Comparison of ENCODE assay signal across 13 mouse cellular contexts in the genomic region with DNA sequence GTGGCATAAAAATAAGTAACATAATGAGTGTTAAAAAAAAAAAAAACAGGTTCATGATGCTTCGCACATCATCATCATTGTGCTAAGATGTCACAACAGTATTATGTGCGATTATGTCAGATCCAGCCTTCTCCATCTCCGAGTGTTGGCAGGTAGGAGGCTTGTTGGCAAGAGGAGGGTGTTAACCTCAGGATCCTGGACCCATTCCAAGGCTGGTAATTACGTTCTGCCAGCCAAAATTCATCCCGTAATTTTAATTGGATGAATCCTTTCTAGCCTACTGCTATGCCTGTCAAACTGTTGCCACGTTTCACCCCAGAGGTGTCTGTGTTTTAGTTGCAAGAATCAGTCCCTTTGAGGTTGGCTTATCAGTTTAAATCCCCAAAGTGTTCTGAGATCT. TPM values are rescaled to one million over a fixed set of nuclear protein-coding genes. Genes with fewer than 3 reads are reported as not detected.
DNase-seq lines count a peak whose midpoint lies in the region; ATAC-seq and TF ChIP-seq lines count a peak whose summit lies in the region.
"Had no signal": no experiment of that assay in that cellular context is flagged by ENCODE, and none has a peak within 500 bp of the region (broad histone marks: within the 10 kb centered on the region; RNA-seq: fewer than 3 reads in every experiment).

No protein-coding gene starts in this region.

- no peak overlapping the region for H3K4me3 ChIP-seq in lung, adult 2 months (replicated peaks; ENCODE audit: extremely low read depth, low read depth, low read length)
- H3K4me3 ChIP-seq in cerebellum, adult 2 months (replicated peaks; ENCODE audit: insufficient read depth, low read depth, low read length) = no peak overlapping the region
- H3K4me3 ChIP-seq in forebrain, embryonic 15.5 days = no peak overlapping the region
- no peak overlapping the region for H3K4me3 ChIP-seq in midbrain, embryonic 16.5 days (ENCODE audit: low read depth, low read length)
- no peak overlapping the region for H3K4me3 ChIP-seq in kidney, embryonic 16.5 days (ENCODE audit: low read length)
- H3K4me3 ChIP-seq: limb, embryonic 12.5 days had no signal

- peak; percentile 91 for ATAC-seq in forebrain, embryonic 15.5 days (replicated peaks)
- ATAC-seq in midbrain, embryonic 16.5 days = peak; percentile 79; the same call in 1 of the 2 replicates
- ATAC-seq in erythroblast, adult 5-6 weeks (replicated peaks; ENCODE audit: low FRiP score, poor library complexity, severe bottlenecking) = no peak
- no peak for ATAC-seq in kidney, embryonic 16.5 days (ENCODE audit: low FRiP score, low TSS enrichment)
- ATAC-seq: inflammation-experienced regulatory T-cells, adult 6 months; Patski had no signal

- H3K27ac ChIP-seq in cerebellum, adult 2 months (ENCODE audit: insufficient read depth, low read length) = no peak overlapping the region
- H3K27ac ChIP-seq in forebrain, embryonic 15.5 days (replicated peaks) = peak overlapping the region; percentile 59
- no peak overlapping the region for H3K27ac ChIP-seq in midbrain, embryonic 16.5 days (ENCODE audit: low read length)
- H3K27ac ChIP-seq in kidney, embryonic 16.5 days (ENCODE audit: low read length) = no peak overlapping the region
- H3K27ac ChIP-seq: limb, embryonic 12.5 days had no signal

- peak; percentile 17 for DNase-seq in lung, postnatal 10 days
- DNase-seq in lung, adult 2 months = no peak
- peak; percentile 59 to 78 for DNase-seq in cerebellum, adult 2 months
- no peak for DNase-seq in adrenal gland, postnatal 14 days
- DNase-seq: adrenal gland, adult 8-10 months; lung, embryonic 14.5 days had no signal

- H3K9ac ChIP-seq in forebrain, embryonic 15.5 days (replicated peaks) = no peak overlapping the region
- no peak overlapping the region for H3K9ac ChIP-seq in midbrain, embryonic 16.5 days (ENCODE audit: low read depth, low read length)
- no peak overlapping the region for H3K9ac ChIP-seq in kidney, embryonic 16.5 days (replicated peaks; ENCODE audit: low read length)
- H3K9ac ChIP-seq: limb, embryonic 12.5 days; lung, embryonic 14.5 days had no signal

- H3K27me3 ChIP-seq in cerebellum, adult 2 months (ENCODE audit: control insufficient read depth, insufficient read depth, low read length) = no peaks in the 10 kb centered on the region; the same call in 1 of the 2 replicates
- H3K27me3 ChIP-seq in forebrain, embryonic 15.5 days = no peaks in the 10 kb centered on the region
- H3K27me3 ChIP-seq in midbrain, embryonic 16.5 days (ENCODE audit: control insufficient read depth, insufficient read depth, low read depth, low read length) = no peaks in the 10 kb centered on the region
- H3K27me3 ChIP-seq in kidney, embryonic 16.5 days (ENCODE audit: insufficient read depth, low read length) = 0 out of 2 replicates have a peak, but pooled peaks cover 3% of the 10 kb centered on the region

- H3K4me1 ChIP-seq in lung, adult 2 months (ENCODE audit: control insufficient read depth, insufficient read depth, low read length) = no peaks in the 10 kb centered on the region
- peaks cover 4% of the 10 kb centered on the region; the same call in 1 of the 2 replicates for H3K4me1 ChIP-seq in cerebellum, adult 2 months (ENCODE audit: control insufficient read depth, insufficient read depth, low read length)
- H3K4me1 ChIP-seq in forebrain, embryonic 15.5 days = peaks cover 53% of the 10 kb centered on the region
- H3K4me1 ChIP-seq in midbrain, embryonic 16.5 days (ENCODE audit: control insufficient read depth, insufficient read depth, low read length) = peaks cover 4% of the 10 kb centered on the region; the same call in 1 of the 2 replicates
- H3K4me1 ChIP-seq in kidney, embryonic 16.5 days (ENCODE audit: insufficient read depth, low read length) = no peaks in the 10 kb centered on the region

- TF ChIP-seq POLR2A in lung, adult 2 months (IDR thresholded peaks at IDR 0.05; ENCODE audit: borderline replicate concordance, extremely low read depth, low read depth, low read length) = no peak
- no peak for TF ChIP-seq POLR2A in cerebellum, adult 2 months (IDR thresholded peaks at IDR 0.05; ENCODE audit: borderline replicate concordance, insufficient read depth, low read length)

- no peaks in the 10 kb centered on the region for H3K36me3 ChIP-seq in forebrain, embryonic 15.5 days
- no peaks in the 10 kb centered on the region for H3K36me3 ChIP-seq in midbrain, embryonic 16.5 days (ENCODE audit: control insufficient read depth, insufficient read depth, low read length)
- H3K36me3 ChIP-seq in kidney, embryonic 16.5 days (ENCODE audit: insufficient read depth, low read length) = no peaks in the 10 kb centered on the region
- H3K36me3 ChIP-seq: limb, embryonic 12.5 days had no signal

- no peak for TF ChIP-seq CTCF in lung, adult 2 months (IDR thresholded peaks at IDR 0.05; ENCODE audit: insufficient read depth, low read length)
- no peak for TF ChIP-seq CTCF in cerebellum, adult 2 months (IDR thresholded peaks at IDR 0.05; ENCODE audit: borderline replicate concordance, insufficient read depth, low read depth, low read length)

- no peak overlapping the region for H3K4me2 ChIP-seq in forebrain, embryonic 15.5 days (replicated peaks)
- H3K4me2 ChIP-seq in midbrain, embryonic 16.5 days (ENCODE audit: low read length) = no peak overlapping the region
- no peak overlapping the region for H3K4me2 ChIP-seq in kidney, embryonic 16.5 days (replicated peaks; ENCODE audit: low read depth, low read length)
- H3K4me2 ChIP-seq: limb, embryonic 12.5 days; lung, embryonic 14.5 days had no signal

- no peaks in the 10 kb centered on the region for H3K9me3 ChIP-seq in forebrain, embryonic 15.5 days
- no peaks in the 10 kb centered on the region for H3K9me3 ChIP-seq in midbrain, embryonic 16.5 days (replicated peaks; ENCODE audit: control insufficient read depth, low read length, poor library complexity, severe bottlenecking)
- H3K9me3 ChIP-seq in kidney, embryonic 16.5 days (ENCODE audit: low read length) = no peaks in the 10 kb centered on the region
- H3K9me3 ChIP-seq: limb, embryonic 12.5 days had no signal

- 62% methylated on average over 6 of the region's 6 CpGs for WGBS in lung, adult 2 months
- WGBS in cerebellum, adult 2 months = 9% methylated on average over 6 of the region's 6 CpGs
- 20% methylated on average over 6 of the region's 6 CpGs for WGBS in forebrain, embryonic 15.5 days
- 54% methylated on average over 6 of the region's 6 CpGs for WGBS in midbrain, embryonic 16.5 days
- 89% methylated on average over 6 of the region's 6 CpGs for WGBS in kidney, embryonic 16.5 days

RNA-seq across cellular contexts. Expression of gene 1700066M21Rik, which starts 47.2 kb away (rescaled TPM):
- polyA plus RNA-seq in lung, adult 2 months (2012; rRNA removed) = 6.8 and 16.0 TPM in 2 replicates
- 11.6 and 15.3 TPM in 2 replicates for polyA plus RNA-seq in cerebellum, adult 2 months (2012; rRNA removed)
- 34.1 and 35.4 TPM in 2 replicates for polyA plus RNA-seq in forebrain, embryonic 15.5 days (2015; fragmentation: Nextera tagmentation; extraction: Ambion mirVana)
- 19.3 and 20.3 TPM in 2 replicates for polyA plus RNA-seq in midbrain, embryonic 16.5 days (2015; fragmentation: Nextera tagmentation; extraction: Ambion mirVana)
- total RNA-seq in adrenal gland, postnatal 14 days (2021) = 6.2 and 6.6 TPM in 2 replicates
- total RNA-seq in erythroblast, adult 5-6 weeks (2015; ENCODE audit: low replicate concordance) = 0.96 and 5.2 TPM in 2 replicates
- total RNA-seq in erythroblast, adult 5-6 weeks (2017; ENCODE audit: low replicate concordance) = 1.9 and 2.1 TPM in 2 replicates
- 12.6 and 12.9 TPM in 2 replicates for polyA plus RNA-seq in kidney, embryonic 16.5 days (2015; fragmentation: Nextera tagmentation; extraction: Ambion mirVana)

Comparison
In these comparisons a context has a peak if more than half of its experiments do, and no peak if none do; other contexts are left out.
1. DNase-seq: peak in lung, postnatal 10 days (single experiment) and cerebellum, adult 2 months (2 of 2); none in lung, adult 2 months (single experiment) and adrenal gland, postnatal 14 days (single experiment).
2. ATAC-seq: peak in forebrain, embryonic 15.5 days (single experiment) and midbrain, embryonic 16.5 days (single experiment); none in erythroblast, adult 5-6 weeks (single experiment) and kidney, embryonic 16.5 days (single experiment).